9 mouse cellular contexts compared by ENCODE assay signal in genomic region chr7:101453725-101454124, GRCm38 (mm10). TPM values are rescaled to one million over a fixed set of nuclear protein-coding genes. Genes with fewer than 3 reads are reported as not detected.
DNase-seq lines count a peak whose midpoint lies in the region; TF ChIP-seq lines count a peak whose summit lies in the region.
"Had no signal": no experiment of that assay in that cellular context is flagged by ENCODE, and none has a peak within 500 bp of the region (broad histone marks: within the 10 kb centered on the region; RNA-seq: fewer than 3 reads in every experiment).

No protein-coding gene starts in this region.

- TF ChIP-seq POLR2A in liver, adult 2 months (IDR thresholded peaks at IDR 0.05; ENCODE audit: extremely low read depth, insufficient read depth, low read length), result no peak

- H3K4me1 ChIP-seq in liver, adult 2 months (ENCODE audit: control insufficient read depth, insufficient read depth, low read length), result peaks cover 1% of the 10 kb centered on the region
- H3K4me1 ChIP-seq in brown adipose tissue, adult 24 weeks (ENCODE audit: control insufficient read depth, insufficient read depth, insufficient read length, low read length), result peaks cover 27% of the 10 kb centered on the region
- H3K4me1 ChIP-seq in embryonic facial prominence, embryonic 10.5 days, result peaks cover 40% of the 10 kb centered on the region

- no peaks in the 10 kb centered on the region for H3K9me3 ChIP-seq in embryonic facial prominence, embryonic 10.5 days
- H3K9me3 ChIP-seq: neural tube, embryonic 12.5 days had no signal

- no peak for TF ChIP-seq CTCF in liver, adult 2 months (IDR thresholded peaks at IDR 0.05; ENCODE audit: low read depth, low read length)

- no peaks in the 10 kb centered on the region for H3K79me2 ChIP-seq in liver, adult 2 months (ENCODE audit: control insufficient read depth, insufficient read depth, low read length)

- intact Hi-C loops in heart, postnatal 25 days (cut with DNase I), result loop anchor here (2.0 kb wide), 1 partner anchor 27 kb away; no protein-coding TSS in a partner anchor

- no peak overlapping the region for H3K9ac ChIP-seq in liver, adult 2 months (ENCODE audit: low read depth, low read length)
- H3K9ac ChIP-seq: neural tube, embryonic 12.5 days had no signal

- no peak overlapping the region for H3K4me3 ChIP-seq in liver, adult 2 months (ENCODE audit: insufficient read depth, low read depth, low read length)
- H3K4me3 ChIP-seq in brown adipose tissue, adult 24 weeks (ENCODE audit: insufficient read depth, low read depth, low read length), result peak overlapping the region; percentile 73
- H3K4me3 ChIP-seq in embryonic facial prominence, embryonic 10.5 days, result no peak overlapping the region
- H3K4me3 ChIP-seq: neural tube, embryonic 12.5 days had no signal

- H3K27ac ChIP-seq in liver, adult 2 months (replicated peaks; ENCODE audit: insufficient read depth, low read depth, low read length), result peak overlapping the region; percentile 41; the same call in 1 of the 2 replicates
- H3K27ac ChIP-seq in brown adipose tissue, adult 24 weeks (replicated peaks; ENCODE audit: low read depth, low read length), result peak overlapping the region; percentile 95
- H3K27ac ChIP-seq in embryonic facial prominence, embryonic 10.5 days (replicated peaks), result no peak overlapping the region
- H3K27ac ChIP-seq: neural tube, embryonic 12.5 days had no signal

- DNase-seq in liver, adult 2 months (ENCODE audit: extremely low read depth, low read depth, low spot score), result peak; percentile 15
- no peak for DNase-seq in liver
- peak; percentile 57 for DNase-seq in heart, postnatal 25 days (ENCODE audit: low spot score)
- DNase-seq in kidney, postnatal 25 days, result peak; percentile 70 to 88
- no peak for DNase-seq in urinary bladder, postnatal 4 days (ENCODE audit: low spot score in 2 of 2)
- DNase-seq in embryonic facial prominence, embryonic 10.5 days (ENCODE audit: low spot score), result no peak
- no peak for DNase-seq in cerebellum, postnatal 10 days

- 40% methylated on average over 8 of the region's 8 CpGs for WGBS in liver, adult 2 months
- WGBS in embryonic facial prominence, embryonic 10.5 days, result 15% methylated on average over 8 of the region's 8 CpGs

- no peaks in the 10 kb centered on the region for H3K36me3 ChIP-seq in liver, adult 2 months (ENCODE audit: control insufficient read depth, insufficient read depth, low read length)
- no peaks in the 10 kb centered on the region for H3K36me3 ChIP-seq in embryonic facial prominence, embryonic 10.5 days (replicated peaks)
- H3K36me3 ChIP-seq: neural tube, embryonic 12.5 days had no signal

- no peaks in the 10 kb centered on the region for H3K27me3 ChIP-seq in liver, adult 2 months (ENCODE audit: control insufficient read depth, insufficient read depth, low read length)
- H3K27me3 ChIP-seq in embryonic facial prominence, embryonic 10.5 days (replicated peaks; ENCODE audit: low read depth, poor library complexity, severe bottlenecking), result peaks cover 82% of the 10 kb centered on the region

RNA-seq across cellular contexts. Expression of gene Pde2a, which starts 32.2 kb away (rescaled TPM):
- total RNA-seq in liver, adult 2 months (2014; rRNA removed), result 11.4 and 13.2 TPM in 2 replicates
- 7.7 and 7.9 TPM in 2 replicates for polyA plus RNA-seq in liver, adult 2 months (2012; rRNA removed)
- 2.6 and 12.2 TPM in 2 replicates for polyA plus RNA-seq in brown adipose tissue, adult 24 weeks (2012; ENCODE audit: insufficient read depth, insufficient read length, missing spikeins)
- 10 to 100 TPM; 63.6 to 65.9 TPM for total RNA-seq in heart, postnatal 25 days (2021)
- polyA plus RNA-seq in embryonic facial prominence, embryonic 10.5 days (2016; fragmentation: Nextera tagmentation; extraction: Ambion mirVana), result 21.7 and 22.5 TPM in 2 replicates

RNA-seq across cellular contexts. Expression of gene Gm45837, which starts 43.0 kb away (rescaled TPM):
- not detected in 2 replicates for total RNA-seq in liver, adult 2 months (2014; rRNA removed)
- polyA plus RNA-seq in liver, adult 2 months (2012; rRNA removed), result not detected in 2 replicates
- polyA plus RNA-seq in brown adipose tissue, adult 24 weeks (2012; ENCODE audit: insufficient read depth, insufficient read length, missing spikeins), result 16.1 TPM in 1 of 2 replicates, not detected in the other
- not detected for total RNA-seq in heart, postnatal 25 days (2021)
- polyA plus RNA-seq in embryonic facial prominence, embryonic 10.5 days (2016; fragmentation: Nextera tagmentation; extraction: Ambion mirVana), result not detected in 2 replicates
- polyA plus RNA-seq: neural tube, embryonic 12.5 days had no signal

Comparison
In these comparisons a context has a peak if more than half of its experiments do, and no peak if none do; other contexts are left out.
1. DNase-seq: peak in liver, adult 2 months (single experiment), heart, postnatal 25 days (single experiment) and kidney, postnatal 25 days (2 of 2); none in liver (single experiment), urinary bladder, postnatal 4 days (0 of 2), embryonic facial prominence, embryonic 10.5 days (single experiment) and cerebellum, postnatal 10 days (0 of 2).